11 mouse cellular contexts compared by ENCODE assay signal in genomic region chr12:16550983-16551454, GRCm38 (mm10). TPM values are rescaled to one million over a fixed set of nuclear protein-coding genes. Genes with fewer than 3 reads are reported as not detected.
DNase-seq lines count a peak whose midpoint lies in the region; ATAC-seq lines count a peak whose summit lies in the region.
"Had no signal": no experiment of that assay in that cellular context is flagged by ENCODE, and none has a peak within 500 bp of the region (broad histone marks: within the 10 kb centered on the region; RNA-seq: fewer than 3 reads in every experiment).

No protein-coding gene starts in this region.

- 82% methylated on average over 12 of the region's 12 CpGs for WGBS in hindbrain, embryonic 10.5 days
- WGBS in hindbrain, embryonic 12.5 days: 70% methylated on average over 12 of the region's 12 CpGs
- 24% methylated on average over 12 of the region's 12 CpGs for WGBS in forebrain, embryonic 16.5 days
- 71% methylated on average over 12 of the region's 12 CpGs for WGBS in midbrain, embryonic 13.5 days
- WGBS in liver, embryonic 11.5 days: 87% methylated on average over 12 of the region's 12 CpGs

- H3K4me1 ChIP-seq in hindbrain, embryonic 10.5 days (replicated peaks): peaks cover 26% of the 10 kb centered on the region
- H3K4me1 ChIP-seq in hindbrain, embryonic 12.5 days: 0 out of 2 replicates have a peak, but pooled peaks cover 7% of the 10 kb centered on the region
- H3K4me1 ChIP-seq in forebrain, embryonic 16.5 days (replicated peaks; ENCODE audit: control insufficient read depth, insufficient read depth, low read length): peaks cover 28% of the 10 kb centered on the region
- 0 out of 2 replicates have a peak, but pooled peaks cover 6% of the 10 kb centered on the region for H3K4me1 ChIP-seq in midbrain, embryonic 13.5 days (replicated peaks)
- H3K4me1 ChIP-seq in liver, embryonic 11.5 days (replicated peaks; ENCODE audit: control insufficient read depth, insufficient read depth, low read length): no peaks in the 10 kb centered on the region

- intact Hi-C loops in heart, postnatal 14 days (cut with DNase I): no loop called here

- H3K36me3 ChIP-seq in hindbrain, embryonic 10.5 days: peaks cover 65% of the 10 kb centered on the region
- H3K36me3 ChIP-seq in hindbrain, embryonic 12.5 days: peaks cover 57% of the 10 kb centered on the region
- H3K36me3 ChIP-seq in forebrain, embryonic 16.5 days (ENCODE audit: control insufficient read depth, insufficient read depth): peaks cover 24% of the 10 kb centered on the region
- H3K36me3 ChIP-seq in midbrain, embryonic 13.5 days: peaks cover 84% of the 10 kb centered on the region
- peaks cover 7% of the 10 kb centered on the region; the same call in 1 of the 2 replicates for H3K36me3 ChIP-seq in liver, embryonic 11.5 days (ENCODE audit: control insufficient read depth, insufficient read depth, low read length)

- DNase-seq in hindbrain, embryonic 10.5 days (ENCODE audit: low spot score): no peak
- DNase-seq in heart, postnatal 14 days: peak; percentile 46 to 47
- DNase-seq in liver, embryonic 11.5 days (ENCODE audit: low spot score): no peak
- DNase-seq in kidney, adult 18-20 months: no peak
- no peak for DNase-seq in urinary bladder, postnatal 25 days (ENCODE audit: low spot score)
- DNase-seq: thymus, postnatal 36 days had no signal

- no peak for ATAC-seq in hindbrain, embryonic 12.5 days (ENCODE audit: low FRiP score)
- peak; percentile 80 for ATAC-seq in forebrain, embryonic 16.5 days
- ATAC-seq in midbrain, embryonic 13.5 days: peak; percentile 53; the same call in 1 of the 2 replicates
- ATAC-seq in liver, embryonic 11.5 days (replicated peaks; ENCODE audit: low FRiP score): no peak

- H3K4me2 ChIP-seq in hindbrain, embryonic 12.5 days (replicated peaks): no peak overlapping the region
- H3K4me2 ChIP-seq in forebrain, embryonic 16.5 days (ENCODE audit: low read length): peak overlapping the region; percentile 6; the same call in 1 of the 2 replicates
- H3K4me2 ChIP-seq in midbrain, embryonic 13.5 days (replicated peaks): no peak overlapping the region
- no peak overlapping the region for H3K4me2 ChIP-seq in liver, embryonic 11.5 days

- H3K27me3 ChIP-seq in hindbrain, embryonic 10.5 days (ENCODE audit: insufficient read depth, poor library complexity, severe bottlenecking): no peaks in the 10 kb centered on the region
- no peaks in the 10 kb centered on the region for H3K27me3 ChIP-seq in hindbrain, embryonic 12.5 days
- H3K27me3 ChIP-seq in forebrain, embryonic 16.5 days (replicated peaks; ENCODE audit: control insufficient read depth, insufficient read depth, low read length): no peaks in the 10 kb centered on the region
- H3K27me3 ChIP-seq in midbrain, embryonic 13.5 days: no peaks in the 10 kb centered on the region
- no peaks in the 10 kb centered on the region for H3K27me3 ChIP-seq in liver, embryonic 11.5 days (replicated peaks; ENCODE audit: control insufficient read depth, insufficient read depth, low read length)

- H3K4me3 ChIP-seq in hindbrain, embryonic 10.5 days: no peak overlapping the region
- H3K4me3 ChIP-seq in hindbrain, embryonic 12.5 days: no peak overlapping the region
- H3K4me3 ChIP-seq in forebrain, embryonic 16.5 days (replicated peaks; ENCODE audit: low read length): no peak overlapping the region
- no peak overlapping the region for H3K4me3 ChIP-seq in midbrain, embryonic 13.5 days (replicated peaks)
- no peak overlapping the region for H3K4me3 ChIP-seq in liver, embryonic 11.5 days (ENCODE audit: low read depth, low read length)
- H3K4me3 ChIP-seq: left cerebral cortex, adult 2 months had no signal

- H3K9ac ChIP-seq in hindbrain, embryonic 12.5 days: no peak overlapping the region
- H3K9ac ChIP-seq in forebrain, embryonic 16.5 days (replicated peaks; ENCODE audit: low read depth, low read length): no peak overlapping the region
- no peak overlapping the region for H3K9ac ChIP-seq in midbrain, embryonic 13.5 days (replicated peaks)
- no peak overlapping the region for H3K9ac ChIP-seq in liver, embryonic 11.5 days (ENCODE audit: low read depth, low read length)

- peak overlapping the region; percentile 1; the same call in 1 of the 2 replicates for H3K27ac ChIP-seq in hindbrain, embryonic 10.5 days
- no peak overlapping the region for H3K27ac ChIP-seq in hindbrain, embryonic 12.5 days
- peak overlapping the region; percentile 58 for H3K27ac ChIP-seq in forebrain, embryonic 16.5 days (ENCODE audit: low read length)
- H3K27ac ChIP-seq in midbrain, embryonic 13.5 days: peak overlapping the region; percentile 14; the same call in 1 of the 2 replicates
- no peak overlapping the region for H3K27ac ChIP-seq in liver, embryonic 11.5 days (ENCODE audit: low read depth, low read length)
- H3K27ac ChIP-seq: left cerebral cortex, adult 2 months; macrophage had no signal

- no peaks in the 10 kb centered on the region for H3K9me3 ChIP-seq in hindbrain, embryonic 10.5 days
- no peaks in the 10 kb centered on the region for H3K9me3 ChIP-seq in hindbrain, embryonic 12.5 days (replicated peaks)
- H3K9me3 ChIP-seq in forebrain, embryonic 16.5 days (ENCODE audit: control insufficient read depth, low read length): no peaks in the 10 kb centered on the region
- H3K9me3 ChIP-seq in midbrain, embryonic 13.5 days: no peaks in the 10 kb centered on the region
- no peaks in the 10 kb centered on the region for H3K9me3 ChIP-seq in liver, embryonic 11.5 days (ENCODE audit: control insufficient read depth, low read length)

RNA-seq across cellular contexts. Expression of gene Lpin1, which starts 59.7 kb away (rescaled TPM):
- 6.4 and 10.6 TPM in 2 replicates for polyA plus RNA-seq in hindbrain, embryonic 10.5 days (2016; fragmentation: Nextera tagmentation; extraction: Ambion mirVana)
- polyA plus RNA-seq in hindbrain, embryonic 12.5 days (2016; fragmentation: Nextera tagmentation; extraction: Ambion mirVana): 17.1 and 19.0 TPM in 2 replicates
- 19.5 and 23.0 TPM in 2 replicates for polyA plus RNA-seq in forebrain, embryonic 16.5 days (2015; fragmentation: Nextera tagmentation; extraction: Ambion mirVana)
- total RNA-seq in heart, postnatal 14 days (2021): 100 to 1,000 TPM; 130 to 137 TPM
- 22.0 and 22.8 TPM in 2 replicates for polyA plus RNA-seq in midbrain, embryonic 13.5 days (2015; fragmentation: Nextera tagmentation; extraction: Ambion mirVana)
- 9.6 and 10.4 TPM in 2 replicates for polyA plus RNA-seq in liver, embryonic 11.5 days (2014; fragmentation: Nextera tagmentation; extraction: Ambion mirVana)

Comparison
In these comparisons a context has a peak if more than half of its experiments do, and no peak if none do; other contexts are left out.
1. H3K27ac ChIP-seq: peak in hindbrain, embryonic 10.5 days (single experiment), forebrain, embryonic 16.5 days (single experiment) and midbrain, embryonic 13.5 days (single experiment); none in hindbrain, embryonic 12.5 days (single experiment) and liver, embryonic 11.5 days (single experiment).
2. DNase-seq: peak in heart, postnatal 14 days (2 of 2); none in hindbrain, embryonic 10.5 days (single experiment), liver, embryonic 11.5 days (single experiment), kidney, adult 18-20 months (single experiment) and urinary bladder, postnatal 25 days (single experiment).
3. ATAC-seq: peak in forebrain, embryonic 16.5 days (single experiment) and midbrain, embryonic 13.5 days (single experiment); none in hindbrain, embryonic 12.5 days (single experiment) and liver, embryonic 11.5 days (single experiment).